Mouse (Mus musculus) hindbrain, embryonic 11.5 days (tissue): ENCODE data around the gene Mta2. TPM values are rescaled to one million over a fixed set of nuclear protein-coding genes. Genes with fewer than 3 reads are reported as not detected.

Experiments
- ATAC-seq: fragments of 200-750 bp; cut with Nextera tagmentation; 2 replicates; pipeline ENCODE4 v1.8.0; 2017; ENCODE audit warnings: mild to moderate bottlenecking, moderate TSS enrichment, moderate library complexity; ENCODE audit not compliant: low FRiP score
- DNase-seq: peaks from one replicate; pipeline ENCODE4 v3.0.0-alpha.2; 2015; ENCODE audit warnings: low spot score
- H3K27ac ChIP-seq: fragments of 300-500 bp; sonication (generic); 2 replicates; pipeline ENCODE4 v1.5.1; 2014; ENCODE audit warnings: mild to moderate bottlenecking, low read depth, low read length
- H3K27me3 ChIP-seq: fragments of 300-500 bp; sonication (generic); 2 replicates; pipeline ENCODE4 v1.6.1; 2014; ENCODE audit warnings: mild to moderate bottlenecking, low read length, moderate library complexity, mixed read lengths; ENCODE audit not compliant: control insufficient read depth, insufficient read depth
- H3K36me3 ChIP-seq: fragments of 300-500 bp; sonication (generic); 2 replicates; pipeline ENCODE4 v1.6.1; 2014; ENCODE audit warnings: mild to moderate bottlenecking, low read length, moderate library complexity, mixed read lengths; ENCODE audit not compliant: control insufficient read depth, insufficient read depth
- H3K4me1 ChIP-seq: fragments of 300-500 bp; sonication (generic); replicated peaks from 2 replicates; pipeline ENCODE4 v1.6.1; 2014; ENCODE audit warnings: low read length, mixed read lengths; ENCODE audit not compliant: control insufficient read depth, insufficient read depth
- H3K4me2 ChIP-seq: fragments of 300-500 bp; sonication (generic); replicated peaks from 2 replicates; pipeline ENCODE4 v1.6.1; 2014; ENCODE audit warnings: mild to moderate bottlenecking, low read depth, low read length
- H3K4me3 ChIP-seq: fragments of 300-500 bp; sonication (generic); 2 replicates; pipeline ENCODE4 v1.5.1; 2014; ENCODE audit warnings: low read depth, low read length
- H3K9ac ChIP-seq: fragments of 300-500 bp; sonication (generic); 2 replicates; pipeline ENCODE4 v1.6.1; 2014; ENCODE audit warnings: low read depth, low read length
- H3K9me3 ChIP-seq: fragments of 300-500 bp; sonication (generic); 2 replicates; pipeline ENCODE4 v1.6.1; 2016; ENCODE audit warnings: low read length; ENCODE audit not compliant: control insufficient read depth
- WGBS: fragments of 180-500 bp; shearing (Covaris S2); extraction: QIAGEN DNeasy Blood & Tissue Kit; methylation state at CpG from one replicate; pipeline ENCODE4 v1.1.7; 2014; 5-methylcytosine and 5-hydroxymethylcytosine counted together
- polyA plus RNA-seq: library from polyadenylated mRNA; unstranded; fragments of >200 nt; fragmentation: Nextera tagmentation; extraction: Ambion mirVana; gene quantifications from 2 replicates; pipeline ENCODE4 v1.2.1, GENCODE M21; 2014

The Mta2 gene
- polyA plus RNA-seq, 1 experiment from 2014 or later = 45.6 TPM

GRCm38 (mm10) chr19:8899079-8899478 lies 42.6 kb upstream of the Mta2 start:
- Histone ChIP-seq H3K9me3 (no peaks in the 10 kb centered on the region), H3K4me3 (peak overlapping the region; percentile 99), H3K27ac (no peak overlapping the region), H3K36me3 (no peaks in the 10 kb centered on the region), H3K4me2 (peak overlapping the region; percentile 70), H3K9ac (peak overlapping the region; percentile 97), H3K27me3 (no peaks in the 10 kb centered on the region), H3K4me1 (peaks cover 11% of the 10 kb centered on the region)
- WGBS = 75% methylated on average over 3 of the region's 3 CpGs
- DNase-seq = no peak
- ATAC-seq = no peak

- Histone ChIP-seq H3K27me3 (no peaks in the 10 kb centered on the region), H3K9me3 (no peaks in the 10 kb centered on the region), H3K4me2 (no peak overlapping the region), H3K4me3 (no peak overlapping the region), H3K27ac (no peak overlapping the region), H3K9ac (no peak overlapping the region), H3K4me1 (peaks cover 4% of the 10 kb centered on the region), H3K36me3 (peaks cover 11% of the 10 kb centered on the region)
- 94% methylated on average over 5 of the region's 5 CpGs for WGBS
- ATAC-seq = no peak
- no peak for DNase-seq
These were observed 38.3 kb upstream of the Mta2 start for GRCm38 (mm10) chr19:8903412-8903811.

GRCm38 (mm10) chr19:8908531-8908930 lies 33.1 kb upstream of the Mta2 start:
- Histone ChIP-seq H3K4me1 (no peaks in the 10 kb centered on the region), H3K4me2 (no peak overlapping the region), H3K27ac (no peak overlapping the region), H3K9me3 (no peaks in the 10 kb centered on the region), H3K4me3 (no peak overlapping the region), H3K36me3 (peaks cover 39% of the 10 kb centered on the region), H3K9ac (no peak overlapping the region), H3K27me3 (no peaks in the 10 kb centered on the region)
- ATAC-seq = no peak
- no peak for DNase-seq
- 96% methylated on average over 6 of the region's 6 CpGs for WGBS

- Histone ChIP-seq H3K4me1 (no peaks in the 10 kb centered on the region), H3K4me3 (no peak overlapping the region), H3K27ac (no peak overlapping the region), H3K9me3 (no peaks in the 10 kb centered on the region), H3K9ac (no peak overlapping the region), H3K36me3 (peaks cover 45% of the 10 kb centered on the region), H3K4me2 (no peak overlapping the region), H3K27me3 (no peaks in the 10 kb centered on the region)
- DNase-seq (no peak), ATAC-seq (no peak)
- WGBS = 88% methylated on average over 5 of the region's 5 CpGs
These were observed 29.9 kb upstream of the Mta2 start for GRCm38 (mm10) chr19:8911810-8912209.

GRCm38 (mm10) chr19:8914212-8914611 lies 27.5 kb upstream of the Mta2 start:
- ATAC-seq = no peak
- no peaks in the 10 kb centered on the region for H3K4me1 ChIP-seq
- H3K36me3 ChIP-seq = peaks cover 32% of the 10 kb centered on the region
- H3K4me3 ChIP-seq = no peak overlapping the region
- no peak overlapping the region for H3K9ac ChIP-seq
- no peaks in the 10 kb centered on the region for H3K27me3 ChIP-seq
- DNase-seq = no peak
- H3K4me2 ChIP-seq = no peak overlapping the region
- no peaks in the 10 kb centered on the region for H3K9me3 ChIP-seq
- WGBS = 91% methylated on average over 3 of the region's 3 CpGs
- H3K27ac ChIP-seq = no peak overlapping the region

GRCm38 (mm10) chr19:8919000-8919399 lies 22.7 kb upstream of the Mta2 start:
- Histone ChIP-seq H3K4me1 (no peaks in the 10 kb centered on the region; the same call in 1 of the 2 replicates), H3K4me2 (no peak overlapping the region), H3K4me3 (no peak overlapping the region), H3K27ac (no peak overlapping the region), H3K9me3 (no peaks in the 10 kb centered on the region), H3K9ac (no peak overlapping the region), H3K36me3 (peaks cover 9% of the 10 kb centered on the region; the same call in 1 of the 2 replicates), H3K27me3 (no peaks in the 10 kb centered on the region)
- 93% methylated on average over 3 of the region's 3 CpGs for WGBS
- no peak for DNase-seq
- ATAC-seq = no peak

GRCm38 (mm10) chr19:8919684-8920072 lies 22.0 kb upstream of the Mta2 start:
- Histone ChIP-seq H3K4me1 (no peaks in the 10 kb centered on the region; the same call in 1 of the 2 replicates), H3K36me3 (peaks cover 6% of the 10 kb centered on the region; the same call in 1 of the 2 replicates), H3K4me3 (peak overlapping the region; percentile 84; the same call in 1 of the 2 replicates), H3K27me3 (no peaks in the 10 kb centered on the region), H3K4me2 (peak overlapping the region; percentile 74), H3K27ac (0 out of 2 replicates have a peak overlapping the region, but pooled peaks have one; percentile 80), H3K9me3 (no peaks in the 10 kb centered on the region), H3K9ac (peak overlapping the region; percentile 77)
- DNase-seq (no peak), ATAC-seq (no peak)
- 72% methylated on average over 6 of the region's 6 CpGs for WGBS

GRCm38 (mm10) chr19:8920073-8920736 lies 21.5 kb upstream of the Mta2 start, which contains the start of gene B3gat3:
B3gat3 (plus strand) TSS chr19:8920374.
- H3K4me3 ChIP-seq = peak within 1 kb of the TSS; percentile 84
- peak within 1 kb of the TSS; percentile 80 for H3K27ac ChIP-seq
- H3K27me3 ChIP-seq = no peaks in the 10 kb centered on the region
- peak; percentile 98 for ATAC-seq
- H3K9ac ChIP-seq = peak within 1 kb of the TSS; percentile 77
- peaks cover 4% of the 10 kb centered on the region; the same call in 1 of the 2 replicates for H3K36me3 ChIP-seq
- no peaks in the 10 kb centered on the region; the same call in 1 of the 2 replicates for H3K4me1 ChIP-seq
- DNase-seq = peak; percentile 95
- 3% methylated on average over 41 of the region's 50 CpGs for WGBS
- no peaks in the 10 kb centered on the region for H3K9me3 ChIP-seq
- H3K4me2 ChIP-seq = peak within 1 kb of the TSS; percentile 74

- peak overlapping the region; percentile 84 for H3K4me3 ChIP-seq
- H3K36me3 ChIP-seq = peaks cover 4% of the 10 kb centered on the region; the same call in 1 of the 2 replicates
- no peaks in the 10 kb centered on the region; the same call in 1 of the 2 replicates for H3K4me1 ChIP-seq
- peak overlapping the region; percentile 74 for H3K4me2 ChIP-seq
- H3K27ac ChIP-seq = peak overlapping the region; percentile 80; the same call in 1 of the 2 replicates
- no peaks in the 10 kb centered on the region for H3K9me3 ChIP-seq
- peak overlapping the region; percentile 77 for H3K9ac ChIP-seq
- DNase-seq (peak; percentile 52), ATAC-seq (peak; percentile 47; the same call in 1 of the 2 replicates)
- WGBS = 2% methylated on average over 6 of the region's 6 CpGs
- H3K27me3 ChIP-seq = no peaks in the 10 kb centered on the region
These were observed 20.8 kb upstream of the Mta2 start for GRCm38 (mm10) chr19:8920836-8921291.
